Mouse (Mus musculus): Measurements from ENCODE around the gene Wnt11.

DNA sequence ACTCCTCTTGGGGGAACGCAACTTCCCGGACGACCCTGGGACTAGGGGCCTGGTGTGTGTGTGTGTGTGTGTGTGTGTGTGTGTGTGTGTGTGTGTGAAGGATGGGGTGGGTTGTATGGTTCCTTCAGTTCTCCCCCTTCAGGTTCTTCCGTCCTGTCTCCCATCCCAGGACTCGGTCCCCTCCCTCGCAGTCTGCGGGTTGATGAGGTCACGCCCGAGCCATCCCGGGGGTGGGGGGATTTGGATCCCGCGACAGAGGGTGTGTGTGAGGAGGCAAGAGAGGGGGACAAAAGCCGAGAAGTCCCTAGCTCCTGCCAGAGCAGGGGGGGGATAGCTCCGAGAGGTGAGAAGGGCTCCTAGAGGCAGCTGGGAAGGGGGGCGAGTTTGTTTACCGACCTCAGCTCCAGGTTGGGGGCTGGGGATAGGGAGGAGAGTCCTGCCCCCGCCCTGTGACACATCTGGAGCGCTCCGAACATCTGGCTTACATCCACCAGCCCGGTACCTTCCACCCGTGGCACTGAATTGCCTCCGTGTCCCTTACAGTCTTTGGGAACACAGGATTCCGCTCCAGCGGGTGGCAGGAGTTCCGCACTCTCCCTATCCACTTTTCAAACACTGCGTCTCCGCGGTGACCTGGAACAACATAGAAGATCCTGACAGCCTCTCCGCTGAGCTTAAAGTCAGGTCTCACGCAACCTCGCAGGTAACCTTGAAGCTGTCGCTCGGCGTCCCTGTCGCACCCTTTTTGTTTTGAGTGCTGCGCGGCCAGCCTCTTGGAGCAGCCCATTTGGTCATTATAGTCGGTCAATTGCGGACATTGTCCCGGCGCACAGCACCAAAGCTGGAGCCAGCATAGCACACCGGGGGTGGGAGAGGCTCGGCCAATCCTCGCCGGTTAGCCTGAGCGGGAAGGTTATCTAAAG is 868 bp downstream of the Wnt11 start:
- no peak for TF ChIP-seq CTCF (IDR thresholded peaks at IDR 0.05; ENCODE audit: control insufficient read depth, insufficient read depth, insufficient replicate concordance, low read depth, low read length)
- no peak for TF ChIP-seq POLR2A (IDR thresholded peaks at IDR 0.05; ENCODE audit: control insufficient read depth, low read depth, low read length)

Data from testis, adult 2 months (tissue).